Mouse (Mus musculus) myocyte (in vitro differentiated cells): ENCODE results near the gene Ruvbl1. TPM values are rescaled to one million over a fixed set of nuclear protein-coding genes. Genes with fewer than 3 reads are reported as not detected.

Experiments
- H3K27me3 ChIP-seq: one replicate; pipeline ENCODE4 v1.6.1; 2011; ENCODE audit not compliant: control insufficient read depth, insufficient read depth, insufficient read length
- H3K36me3 ChIP-seq: one replicate; pipeline ENCODE4 v1.6.1; 2011; ENCODE audit not compliant: control insufficient read depth, insufficient read depth
- H3K4me2 ChIP-seq: one replicate; pipeline ENCODE4 v1.6.1; 2011; ENCODE audit warnings: low read depth, control low read depth
- H3K4me3 ChIP-seq: one replicate; pipeline ENCODE4 v1.5.1; 2011; ENCODE audit warnings: mild to moderate bottlenecking, control low read depth, moderate library complexity
- H3K79me2 ChIP-seq: one replicate; pipeline ENCODE4 v1.6.1; 2011; ENCODE audit not compliant: control insufficient read depth, insufficient read depth
- H3ac ChIP-seq: one replicate; pipeline ENCODE4 v1.6.1; 2011; ENCODE audit not compliant: control insufficient read depth, insufficient read length
- CEBPB ChIP-seq: IDR thresholded peaks from 2 replicates; pipeline ENCODE4 v1.6.1; 2011; ENCODE audit warnings: mild to moderate bottlenecking, moderate library complexity; ENCODE audit not compliant: poor library complexity, insufficient read depth, severe bottlenecking
- E2F4 ChIP-seq: IDR thresholded peaks from one replicate; pipeline ENCODE4 v1.6.1; 2011; ENCODE audit warnings: mild to moderate bottlenecking, control low read depth, moderate library complexity; ENCODE audit not compliant: insufficient read depth
- MAX ChIP-seq: IDR thresholded peaks from one replicate; pipeline ENCODE4 v1.6.1; 2011; ENCODE audit warnings: low read depth, mild to moderate bottlenecking, control low read depth
- MYOD1 ChIP-seq, 3 experiments: IDR thresholded peaks; one replicate each; pipeline ENCODE4 v1.6.1; 2011; ENCODE audit warnings: control low read depth in 2 of 3, low read depth in 2 of 3, mild to moderate bottlenecking in 2 of 3, moderate library complexity in 1 of 3; ENCODE audit not compliant: insufficient read length in 2 of 3, control insufficient read depth in 1 of 3
- MYOG ChIP-seq, 3 experiments: IDR thresholded peaks; one replicate each; pipeline ENCODE4 v1.6.1; 2011; ENCODE audit warnings: control low read depth in 2 of 3, low read depth in 2 of 3, mild to moderate bottlenecking in 2 of 3; ENCODE audit not compliant: insufficient read length in 2 of 3, control insufficient read depth in 1 of 3, insufficient read depth in 1 of 3
- POLR2A ChIP-seq: IDR thresholded peaks from one replicate; pipeline ENCODE4 v1.6.1; 2011; ENCODE audit warnings: low read depth, mild to moderate bottlenecking, control low read depth, moderate library complexity; ENCODE audit not compliant: insufficient read length
- POLR2AphosphoS2 ChIP-seq: IDR thresholded peaks from one replicate; pipeline ENCODE4 v1.6.1; 2011; ENCODE audit warnings: low read depth, control low read depth; ENCODE audit not compliant: insufficient read length
- REST ChIP-seq: IDR thresholded peaks from one replicate; pipeline ENCODE4 v1.6.1; 2011; ENCODE audit warnings: mild to moderate bottlenecking, control low read depth, moderate library complexity; ENCODE audit not compliant: insufficient read depth, insufficient read length
- SRF ChIP-seq: IDR thresholded peaks from one replicate; pipeline ENCODE4 v1.6.1; 2011; ENCODE audit warnings: low read depth; ENCODE audit not compliant: control insufficient read depth, insufficient read length
- TCF12 ChIP-seq: IDR thresholded peaks from one replicate; pipeline ENCODE4 v1.6.1; 2011; ENCODE audit warnings: mild to moderate bottlenecking, control low read depth; ENCODE audit not compliant: poor library complexity, insufficient read depth, severe bottlenecking
- TCF3 ChIP-seq: IDR thresholded peaks from one replicate; pipeline ENCODE4 v1.6.1; 2011; ENCODE audit warnings: low read depth, control low read depth; ENCODE audit not compliant: insufficient read length
- USF1 ChIP-seq: IDR thresholded peaks from one replicate; pipeline ENCODE4 v1.6.1; 2011; ENCODE audit warnings: low read depth, mild to moderate bottlenecking, control low read depth, moderate library complexity
- polyA plus RNA-seq: library from polyadenylated mRNA; unstranded; fragments of >200 nt; fragmentation: generic; extraction: Trizol; gene quantifications from one replicate; pipeline ENCODE4 v1.2.1, GENCODE M21; 2012; ENCODE audit warnings: missing spikeins

Gene Ruvbl1
- polyA plus RNA-seq, 1 experiment = 58.6 TPM

GRCm38 (mm10) chr6:88486893-88487292, 21.7 kb downstream of the Ruvbl1 start:
- Histone ChIP-seq H3K4me2 (no peak overlapping the region), H3K27me3 (no peaks in the 10 kb centered on the region), H3K36me3 (peaks cover 26% of the 10 kb centered on the region), H3K4me3 (no peak overlapping the region), H3ac (no peak overlapping the region), H3K79me2 (no peaks in the 10 kb centered on the region)
- TF ChIP-seq USF1 = no peak
- TF ChIP-seq SRF = no peak
- no peak for TF ChIP-seq CEBPB
- no peak for TF ChIP-seq POLR2AphosphoS2
- TF ChIP-seq MYOD1 (IDR thresholded peaks at IDR 0.05; ENCODE audit: control insufficient read depth in 1 of 3, insufficient read length in 2 of 3, low read depth in 2 of 3) = no peak
- TF ChIP-seq TCF12 = no peak
- TF ChIP-seq E2F4 = no peak
- TF ChIP-seq MAX = no peak
- TF ChIP-seq POLR2A = no peak
- no peak for TF ChIP-seq REST
- no peak for TF ChIP-seq TCF3

- Histone ChIP-seq H3K79me2 (no peaks in the 10 kb centered on the region), H3K36me3 (peaks cover 15% of the 10 kb centered on the region), H3K4me2 (no peak overlapping the region), H3K27me3 (no peaks in the 10 kb centered on the region), H3K4me3 (no peak overlapping the region), H3ac (no peak overlapping the region)
- TF ChIP-seq MAX (no peak), POLR2AphosphoS2 (no peak), TCF12 (no peak), MYOG (IDR thresholded peaks at IDR 0.05; ENCODE audit: control insufficient read depth in 1 of 3, insufficient read depth in 1 of 3, insufficient read length in 2 of 3, low read depth in 2 of 3) (no peak), MYOD1 (IDR thresholded peaks at IDR 0.05; ENCODE audit: control insufficient read depth in 1 of 3, insufficient read length in 2 of 3, low read depth in 2 of 3) (no peak)
Observed at GRCm38 (mm10) chr6:88489026-88489425, 23.8 kb downstream of the Ruvbl1 start.

DNA sequence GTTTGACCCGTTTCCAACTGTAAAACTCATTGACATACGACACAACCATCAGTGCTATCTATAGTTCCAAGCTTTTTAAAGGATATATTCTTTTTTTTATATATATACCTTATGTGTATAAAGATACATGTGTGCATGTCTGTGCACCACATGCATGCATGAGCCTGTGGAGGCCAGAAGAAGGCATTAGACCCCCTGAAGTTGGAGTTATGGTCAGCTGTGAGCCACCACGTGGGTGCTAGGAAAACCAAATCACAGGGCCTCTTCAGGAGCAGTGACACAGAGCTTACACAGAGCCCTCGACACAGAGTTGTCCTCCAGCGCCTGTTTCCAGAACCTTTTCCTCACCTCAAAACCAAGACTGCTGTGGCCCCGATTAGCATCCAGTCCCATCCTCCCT, 24.6 kb downstream of the Ruvbl1 start:
- no peaks in the 10 kb centered on the region for H3K27me3 ChIP-seq
- no peak overlapping the region for H3K4me2 ChIP-seq
- H3K79me2 ChIP-seq = no peaks in the 10 kb centered on the region
- H3ac ChIP-seq = no peak overlapping the region
- TF ChIP-seq MYOG (IDR thresholded peaks at IDR 0.05; ENCODE audit: control insufficient read depth in 1 of 3, insufficient read depth in 1 of 3, insufficient read length in 2 of 3, low read depth in 2 of 3) (no peak), TCF12 (no peak), SRF (no peak), POLR2A (no peak)
- H3K4me3 ChIP-seq = no peak overlapping the region
- peaks cover 14% of the 10 kb centered on the region for H3K36me3 ChIP-seq

GRCm38 (mm10) chr6:88490629-88491354, 25.6 kb downstream of the Ruvbl1 start:
- TF ChIP-seq E2F4 = no peak
- no peak for TF ChIP-seq MAX
- TF ChIP-seq USF1 = no peak
- TF ChIP-seq MYOG (IDR thresholded peaks at IDR 0.05; ENCODE audit: control insufficient read depth in 1 of 3, insufficient read depth in 1 of 3, insufficient read length in 2 of 3, low read depth in 2 of 3) = no peak
- TF ChIP-seq TCF3 = no peak
- no peak for TF ChIP-seq TCF12
- no peak for TF ChIP-seq POLR2A
- no peak for TF ChIP-seq SRF
- TF ChIP-seq REST = no peak
- no peak for TF ChIP-seq POLR2AphosphoS2
- no peak for TF ChIP-seq MYOD1 (IDR thresholded peaks at IDR 0.05; ENCODE audit: control insufficient read depth in 1 of 3, insufficient read length in 2 of 3, low read depth in 2 of 3)
- no peak for TF ChIP-seq CEBPB
- Histone ChIP-seq H3K4me3 (no peak overlapping the region), H3K4me2 (no peak overlapping the region), H3ac (no peak overlapping the region), H3K36me3 (peaks cover 8% of the 10 kb centered on the region), H3K79me2 (no peaks in the 10 kb centered on the region), H3K27me3 (no peaks in the 10 kb centered on the region)

DNA sequence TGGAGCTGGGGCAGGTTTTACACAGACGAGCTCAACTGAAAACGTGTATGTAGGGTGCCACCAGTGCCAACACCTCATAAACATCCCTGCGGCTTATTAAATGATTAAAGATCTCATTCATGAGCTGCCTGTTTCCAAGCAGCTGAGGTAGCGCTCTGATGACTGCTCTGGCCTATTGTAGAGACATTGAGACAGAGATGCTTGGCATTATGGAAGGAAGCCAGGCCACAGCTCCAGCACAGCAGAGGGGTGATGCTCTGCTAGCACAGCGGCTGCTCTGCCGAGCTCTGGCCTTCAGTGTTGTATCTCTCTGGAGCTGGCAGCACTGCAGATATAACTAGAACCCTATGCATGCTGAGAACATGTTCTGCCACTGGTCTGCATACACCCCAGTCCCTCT, 28.5 kb downstream of the Ruvbl1 start:
- H3K36me3 ChIP-seq = no peaks in the 10 kb centered on the region
- no peak overlapping the region for H3K4me2 ChIP-seq

More for the DNA sequence above, 28.5 kb downstream of the Ruvbl1 start:
- TF ChIP-seq CEBPB (no peak), POLR2AphosphoS2 (no peak), MYOG (IDR thresholded peaks at IDR 0.05; ENCODE audit: control insufficient read depth in 1 of 3, insufficient read depth in 1 of 3, insufficient read length in 2 of 3, low read depth in 2 of 3) (no peak), POLR2A (no peak), E2F4 (no peak), USF1 (no peak), TCF3 (no peak), REST (no peak), SRF (no peak), MAX (no peak)
- Histone ChIP-seq H3K79me2 (no peaks in the 10 kb centered on the region), H3ac (no peak overlapping the region), H3K4me3 (no peak overlapping the region), H3K27me3 (no peaks in the 10 kb centered on the region)
